Mouse (Mus musculus) thymus, adult 2 months (tissue): ENCODE results near the gene Gpatch2l. TPM values are rescaled to one million over a fixed set of nuclear protein-coding genes. Genes with fewer than 3 reads are reported as not detected.

ENCODE experiments used
- DNase-seq: peaks from one replicate; pipeline ENCODE4 v3.0.0; 2021
- H3K27ac ChIP-seq: fragments of 200-500 bp; 2 replicates; pipeline ENCODE4 v1.5.1; 2012; ENCODE audit warnings: low read length, control low read depth; ENCODE audit not compliant: control insufficient read depth, insufficient read depth
- H3K27me3 ChIP-seq: fragments of 200-500 bp; 2 replicates; pipeline ENCODE4 v1.6.1; 2012; ENCODE audit warnings: mild to moderate bottlenecking, low read length, moderate library complexity, mixed read lengths; ENCODE audit not compliant: control insufficient read depth, insufficient read depth
- H3K36me3 ChIP-seq: fragments of 200-500 bp; 2 replicates; pipeline ENCODE4 v1.6.1; 2012; ENCODE audit warnings: mild to moderate bottlenecking, low read length, moderate library complexity; ENCODE audit not compliant: control insufficient read depth, insufficient read depth
- H3K4me1 ChIP-seq: fragments of 200-500 bp; replicated peaks from 2 replicates; pipeline ENCODE4 v1.6.1; 2012; ENCODE audit warnings: low read length; ENCODE audit not compliant: control insufficient read depth, insufficient read depth
- H3K4me3 ChIP-seq: fragments of 200-500 bp; 2 replicates; pipeline ENCODE4 v1.5.1; 2012; ENCODE audit warnings: mild to moderate bottlenecking, low read length, control low read depth, moderate library complexity; ENCODE audit not compliant: control insufficient read depth, insufficient read depth
- CTCF ChIP-seq: fragments of 200-500 bp; IDR thresholded peaks from 2 replicates; pipeline ENCODE4 v1.5.1; 2012; ENCODE audit warnings: mild to moderate bottlenecking, control low read depth, low read length, moderate library complexity, borderline replicate concordance; ENCODE audit not compliant: control insufficient read depth, poor library complexity, insufficient read depth; ENCODE audit errors: extremely low read depth
- POLR2A ChIP-seq: fragments of 200-500 bp; IDR thresholded peaks from 2 replicates; pipeline ENCODE4 v1.6.1; 2012; ENCODE audit warnings: mild to moderate bottlenecking, low read length, control low read depth, moderate library complexity; ENCODE audit not compliant: control insufficient read depth, poor library complexity, insufficient read depth; ENCODE audit errors: extremely low read depth
- WGBS: fragments of 180-500 bp; shearing (Covaris S2); methylation state at CpG from one replicate; pipeline ENCODE4 v1.1.7; 2018; 5-methylcytosine and 5-hydroxymethylcytosine counted together
- polyA plus RNA-seq: library from polyadenylated mRNA; depleted of rRNA; stranded (reverse); fragments of >200 nt; gene quantifications from 2 replicates; pipeline ENCODE4 v1.2.3, GENCODE M21; 2012

Gene Gpatch2l
- polyA plus RNA-seq, 1 experiment: 22.7 TPM

GRCm38 (mm10) chr12:86216687-86217421 lies 24.8 kb upstream of the Gpatch2l start:
- WGBS: 8% methylated on average over 22 of the region's 22 CpGs
- TF ChIP-seq POLR2A: no peak
- no peak for TF ChIP-seq CTCF
- peaks cover 17% of the 10 kb centered on the region for H3K27me3 ChIP-seq

DNA sequence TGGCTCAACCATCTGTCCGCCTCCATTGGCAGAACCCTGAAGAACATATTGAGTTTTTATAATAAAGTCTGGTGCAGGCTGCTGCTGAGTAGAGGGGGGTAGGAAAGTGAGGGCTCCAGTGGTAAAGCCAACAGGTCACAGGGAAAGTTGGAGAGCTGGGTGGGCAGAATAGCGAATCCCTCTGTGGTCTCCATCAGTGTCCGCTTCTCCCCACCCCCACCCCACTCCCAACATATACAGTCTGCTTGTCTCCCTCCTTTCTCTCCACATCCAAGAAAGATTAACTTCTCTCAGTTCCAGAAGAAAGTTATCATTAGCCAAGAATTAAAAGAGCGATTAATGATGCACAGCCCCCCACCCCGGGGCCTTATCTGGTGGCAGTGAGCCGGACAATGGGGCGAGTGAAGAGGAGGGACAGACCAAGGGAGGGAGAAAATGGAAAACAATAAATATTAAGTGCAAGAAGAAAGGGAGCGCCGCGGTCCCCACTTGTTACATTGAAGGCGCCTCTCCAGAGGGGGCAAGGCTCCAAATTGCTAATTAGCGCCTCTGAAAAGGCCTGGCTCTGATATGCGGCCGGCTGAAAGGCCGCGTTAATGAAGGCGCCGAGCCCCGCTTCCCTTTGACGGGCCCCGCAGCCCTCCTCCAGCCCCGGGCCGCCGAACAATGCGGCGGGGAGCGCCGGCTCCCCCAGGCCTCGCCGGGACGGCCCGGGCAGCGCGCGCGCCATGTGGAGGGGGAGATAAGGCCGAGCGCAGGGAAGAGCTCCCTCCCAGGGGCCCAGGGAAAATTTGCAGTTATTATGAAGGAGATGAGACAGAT lies 21.2 kb upstream of the Gpatch2l start:
- no peak overlapping the region for H3K4me3 ChIP-seq
- no peak for DNase-seq
- 15% methylated on average over 38 of the region's 38 CpGs for WGBS
- no peaks in the 10 kb centered on the region for H3K4me1 ChIP-seq
- H3K36me3 ChIP-seq: no peaks in the 10 kb centered on the region
- H3K27me3 ChIP-seq: peaks cover 7% of the 10 kb centered on the region
- TF ChIP-seq POLR2A: no peak
- no peak overlapping the region for H3K27ac ChIP-seq

More at GRCm38 (mm10) chr12:86216687-86217421, 24.8 kb upstream of the Gpatch2l start:
- DNase-seq: no peak
- H3K27ac ChIP-seq: no peak overlapping the region
- no peaks in the 10 kb centered on the region for H3K36me3 ChIP-seq
- H3K4me3 ChIP-seq: no peak overlapping the region
- H3K4me1 ChIP-seq: no peaks in the 10 kb centered on the region

DNA sequence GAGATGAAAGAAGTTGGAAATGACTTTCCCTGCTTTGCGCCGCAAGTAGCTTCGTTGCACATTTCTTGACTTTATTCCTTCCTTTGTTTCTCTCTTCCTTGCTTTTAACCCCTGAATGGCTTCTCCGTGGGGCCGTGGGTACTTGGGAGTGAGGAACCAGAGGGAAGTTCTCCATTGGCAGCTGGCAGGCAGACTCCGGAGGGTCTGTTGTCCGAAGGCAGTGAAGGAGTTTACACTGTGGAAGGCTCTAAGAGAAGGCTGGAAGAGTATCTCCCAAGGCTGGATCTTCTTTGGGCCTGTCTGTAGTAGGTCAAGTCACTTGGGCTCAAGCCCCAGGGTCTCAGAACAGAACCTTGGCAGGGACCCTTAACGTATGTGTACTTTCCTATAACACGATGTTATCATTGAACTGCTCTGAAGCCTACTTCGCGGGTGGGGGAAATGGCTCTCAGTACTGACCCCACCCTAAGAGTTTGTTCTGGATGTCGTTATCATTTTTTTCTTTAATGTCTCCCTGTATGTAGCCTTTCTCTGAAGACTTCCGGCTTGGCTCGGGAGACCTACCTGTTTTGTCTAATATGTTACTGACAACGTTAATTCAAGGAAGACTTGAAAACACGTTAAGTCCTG lies 20.5 kb upstream of the Gpatch2l start:
- H3K4me1 ChIP-seq: no peaks in the 10 kb centered on the region
- no peaks in the 10 kb centered on the region for H3K36me3 ChIP-seq
- peaks cover 5% of the 10 kb centered on the region for H3K27me3 ChIP-seq
- TF ChIP-seq CTCF (no peak), POLR2A (no peak)
- 71% methylated on average over 16 of the region's 16 CpGs for WGBS
- no peak for DNase-seq
- H3K4me3 ChIP-seq: no peak overlapping the region
- H3K27ac ChIP-seq: no peak overlapping the region

GRCm38 (mm10) chr12:86234295-86234694 lies 7.4 kb upstream of the Gpatch2l start:
- Histone ChIP-seq H3K36me3 (no peaks in the 10 kb centered on the region), H3K27ac (no peak overlapping the region), H3K4me1 (no peaks in the 10 kb centered on the region), H3K27me3 (no peaks in the 10 kb centered on the region), H3K4me3 (no peak overlapping the region)
- no peak for DNase-seq
- TF ChIP-seq CTCF: no peak
- no peak for TF ChIP-seq POLR2A
- 72% methylated on average over 4 of the region's 4 CpGs for WGBS

DNA sequence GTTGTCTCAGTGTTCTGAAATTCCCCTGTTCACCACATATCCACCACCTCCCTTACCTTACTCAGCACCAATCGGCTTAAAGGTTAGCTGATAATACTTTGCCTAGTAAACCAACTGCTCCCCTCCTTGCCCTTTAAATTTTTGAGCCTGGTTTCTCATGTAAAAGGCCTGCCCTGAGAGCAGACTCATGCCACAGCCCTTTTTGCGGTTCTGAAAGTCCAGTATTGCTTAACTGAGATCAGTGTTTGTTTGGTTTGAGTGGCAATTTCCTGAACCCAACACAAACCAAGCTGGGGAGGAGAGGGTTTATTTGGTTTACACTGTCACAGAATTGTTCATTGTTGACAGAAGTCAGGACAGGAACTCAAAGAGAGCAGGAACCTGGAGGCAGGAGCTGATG lies 2.9 kb upstream of the Gpatch2l start:
- 89% methylated on average over 2 of the region's 2 CpGs for WGBS
- Histone ChIP-seq H3K4me3 (no peak overlapping the region), H3K36me3 (no peaks in the 10 kb centered on the region), H3K27ac (no peak overlapping the region), H3K4me1 (peaks cover 3% of the 10 kb centered on the region), H3K27me3 (no peaks in the 10 kb centered on the region)
- TF ChIP-seq CTCF: no peak
- TF ChIP-seq POLR2A: no peak
- no peak for DNase-seq

- DNase-seq: peak; percentile 37
- H3K27ac ChIP-seq: peak overlapping the region; percentile 80
- peaks cover 17% of the 10 kb centered on the region for H3K4me1 ChIP-seq
- TF ChIP-seq POLR2A: no peak
- no peak for TF ChIP-seq CTCF
- peaks cover 12% of the 10 kb centered on the region for H3K36me3 ChIP-seq
- WGBS: 0% methylated on average over 7 of the region's 7 CpGs
- peak overlapping the region; percentile 88 for H3K4me3 ChIP-seq
- H3K27me3 ChIP-seq: no peaks in the 10 kb centered on the region
Observed at GRCm38 (mm10) chr12:86242563-86242962, 905 bp downstream of the Gpatch2l start.
